Mouse (Mus musculus) kidney, adult 2 months (tissue): Measurements from ENCODE around the gene Retnlg. TPM values are rescaled to one million over a fixed set of nuclear protein-coding genes. Genes with fewer than 3 reads are reported as not detected.

Experiments used
- DNase-seq: peaks from one replicate; pipeline ENCODE4 v3.0.0; 2021
- H3K27ac ChIP-seq: fragments of 200-500 bp; 2 replicates; pipeline ENCODE4 v1.5.1; 2012; ENCODE audit warnings: low read depth, low read length, control low read depth, inconsistent platforms; ENCODE audit not compliant: insufficient read depth
- H3K27me3 ChIP-seq: fragments of 200-500 bp; replicated peaks from 2 replicates; pipeline ENCODE4 v1.6.1; 2012; ENCODE audit warnings: mild to moderate bottlenecking, moderate library complexity, low read length, inconsistent platforms; ENCODE audit not compliant: control insufficient read depth, insufficient read depth
- H3K36me3 ChIP-seq: fragments of 200-500 bp; 2 replicates; pipeline ENCODE4 v1.6.1; 2012; ENCODE audit warnings: mild to moderate bottlenecking, moderate library complexity, low read length, inconsistent platforms; ENCODE audit not compliant: control insufficient read depth, insufficient read depth
- H3K4me1 ChIP-seq: fragments of 200-500 bp; 2 replicates; pipeline ENCODE4 v1.6.1; 2011; ENCODE audit warnings: low read length; ENCODE audit not compliant: control insufficient read depth, insufficient read depth
- H3K4me3 ChIP-seq: fragments of 200-500 bp; 2 replicates; pipeline ENCODE4 v1.5.1; 2011; ENCODE audit warnings: mild to moderate bottlenecking, low read depth, low read length, control low read depth; ENCODE audit not compliant: insufficient read depth
- CTCF ChIP-seq: fragments of 200-500 bp; conservative IDR thresholded peaks from 2 replicates; pipeline ENCODE4 v1.5.1; 2011; ENCODE audit warnings: low read depth, mild to moderate bottlenecking, control low read depth, low read length, moderate library complexity, mixed read lengths; ENCODE audit not compliant: insufficient read depth, insufficient read length
- POLR2A ChIP-seq: fragments of 200-500 bp; IDR thresholded peaks from one replicate; pipeline ENCODE4 v1.6.1; 2011; ENCODE audit warnings: low read depth, low read length, control low read depth
- WGBS: fragments of 180-500 bp; shearing (Covaris S2); methylation state at CpG from one replicate; pipeline ENCODE4 v1.1.7; 2018; 5-methylcytosine and 5-hydroxymethylcytosine counted together
- polyA plus RNA-seq: library from polyadenylated mRNA; depleted of rRNA; stranded (reverse); fragments of >200 nt; gene quantifications from 2 replicates; pipeline ENCODE4 v1.2.3, GENCODE M21; 2012; rRNA removed

Gene Retnlg
- polyA plus RNA-seq, 1 experiment, result 2.2 TPM

GRCm38 (mm10) chr16:48911184-48911583 is 38.8 kb downstream of the Retnlg start:
- TF ChIP-seq CTCF (no peak), POLR2A (no peak)
- no peak overlapping the region for H3K27ac ChIP-seq
- DNase-seq, result no peak
- no peak overlapping the region for H3K4me3 ChIP-seq
- H3K4me1 ChIP-seq, result no peaks in the 10 kb centered on the region
- no peaks in the 10 kb centered on the region for H3K27me3 ChIP-seq
- H3K36me3 ChIP-seq, result no peaks in the 10 kb centered on the region
- 91% methylated on average over 1 of the region's 1 CpGs for WGBS

- no peak overlapping the region for H3K4me3 ChIP-seq
- no peaks in the 10 kb centered on the region for H3K36me3 ChIP-seq
- no peak for DNase-seq
- WGBS, result 97% methylated on average over 3 of the region's 3 CpGs
- no peaks in the 10 kb centered on the region for H3K4me1 ChIP-seq
- TF ChIP-seq CTCF (no peak), POLR2A (no peak)
- H3K27ac ChIP-seq, result no peak overlapping the region
- no peaks in the 10 kb centered on the region for H3K27me3 ChIP-seq
Observed at GRCm38 (mm10) chr16:48913206-48913605, 40.8 kb downstream of the Retnlg start.

- H3K4me1 ChIP-seq, result no peaks in the 10 kb centered on the region
- no peak overlapping the region for H3K4me3 ChIP-seq
- H3K36me3 ChIP-seq, result peaks cover 1% of the 10 kb centered on the region
- H3K27ac ChIP-seq, result no peak overlapping the region
- no peak for DNase-seq
- no peak for TF ChIP-seq POLR2A
- no peak for TF ChIP-seq CTCF
- 100% methylated on average over 1 of the region's 1 CpGs for WGBS
- H3K27me3 ChIP-seq, result no peaks in the 10 kb centered on the region
Observed at GRCm38 (mm10) chr16:48923724-48924123, 51.3 kb downstream of the Retnlg start.

Other genes starting within 250 kb of the Retnlg start
- gene Trat1, start 100.6 kb upstream of the Retnlg start, polyA plus RNA-seq, result 0.03 and 0.59 TPM in 2 replicates
- gene Retnlb, start 55.8 kb upstream of the Retnlg start, polyA plus RNA-seq, result not detected in 2 replicates
- 33.9 and 44.0 TPM in 2 replicates for gene Retnla, start 30.1 kb upstream of the Retnlg start, polyA plus RNA-seq
- 1.6 and 1.9 TPM in 2 replicates for gene Dzip3, start 121.5 kb downstream of the Retnlg start, polyA plus RNA-seq
- 0.30 and 0.44 TPM in 2 replicates for gene Cip2a, start 121.6 kb downstream of the Retnlg start, polyA plus RNA-seq
- gene Myh15, start 184.9 kb downstream of the Retnlg start, polyA plus RNA-seq, result not detected in 2 replicates